Mouse (Mus musculus) cerebellum, adult 2 months (tissue): Measurements from ENCODE around the gene Gfra1. TPM values are rescaled to one million over a fixed set of nuclear protein-coding genes. Genes with fewer than 3 reads are reported as not detected.

Source experiments
- DNase-seq, 2 experiments: peaks; one replicate each; pipeline ENCODE4 v3.0.0; 2021
- H3K27ac ChIP-seq: fragments of 200-500 bp; 2 replicates; pipeline ENCODE4 v1.5.1; 2012; ENCODE audit warnings: low read length, control low read depth, inconsistent platforms; ENCODE audit not compliant: insufficient read depth
- H3K27me3 ChIP-seq: fragments of 200-500 bp; 2 replicates; pipeline ENCODE4 v1.6.1; 2012; ENCODE audit warnings: inconsistent platforms, mild to moderate bottlenecking, low read length, moderate library complexity; ENCODE audit not compliant: control insufficient read depth, insufficient read depth
- H3K4me1 ChIP-seq: fragments of 200-500 bp; 2 replicates; pipeline ENCODE4 v1.6.1; 2011; ENCODE audit warnings: low read length; ENCODE audit not compliant: control insufficient read depth, insufficient read depth
- H3K4me3 ChIP-seq: fragments of 200-500 bp; replicated peaks from 2 replicates; pipeline ENCODE3; 2011; ENCODE audit warnings: mild to moderate bottlenecking, low read depth, low read length, control low read depth; ENCODE audit not compliant: insufficient read depth
- CTCF ChIP-seq: fragments of 200-500 bp; IDR thresholded peaks from 2 replicates; pipeline ENCODE4 v1.5.1; 2011; ENCODE audit warnings: low read depth, mild to moderate bottlenecking, control low read depth, low read length, moderate library complexity, borderline replicate concordance; ENCODE audit not compliant: insufficient read depth
- POLR2A ChIP-seq: fragments of 200-500 bp; IDR thresholded peaks from 2 replicates; pipeline ENCODE4 v1.6.1; 2011; ENCODE audit warnings: low read length, control low read depth, borderline replicate concordance; ENCODE audit not compliant: insufficient read depth
- WGBS: fragments of 180-500 bp; shearing (Covaris S2); methylation state at CpG from one replicate; pipeline ENCODE4 v1.1.7; 2018; 5-methylcytosine and 5-hydroxymethylcytosine counted together
- polyA plus RNA-seq: library from polyadenylated mRNA; depleted of rRNA; stranded (reverse); fragments of >200 nt; gene quantifications from 2 replicates; pipeline ENCODE4 v1.2.3, GENCODE M21; 2012

The Gfra1 gene
- polyA plus RNA-seq, 1 experiment: 14.1 TPM

DNA sequence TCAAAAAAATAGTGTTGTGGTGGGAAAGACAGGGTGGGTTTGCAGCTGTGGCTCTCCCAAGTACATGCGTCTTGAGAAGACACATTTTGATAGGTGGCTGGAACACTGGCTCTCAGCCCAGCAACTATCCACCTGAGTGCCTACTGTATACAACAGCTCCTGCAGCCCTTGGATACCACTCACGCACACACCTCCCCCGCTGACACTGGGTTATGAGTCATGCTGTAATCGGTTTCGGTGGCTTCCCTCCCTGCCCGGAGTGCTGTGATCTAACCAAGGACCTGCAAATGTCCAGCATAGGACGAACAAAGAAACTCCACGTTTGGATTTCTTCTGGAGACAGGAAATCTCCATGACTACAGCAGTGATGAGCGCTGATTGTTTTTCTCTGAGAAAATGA, 180.4 kb downstream of the Gfra1 start:
- no peak overlapping the region for H3K27ac ChIP-seq
- no peak for TF ChIP-seq CTCF
- no peak for TF ChIP-seq POLR2A
- DNase-seq: no peak
- no peaks in the 10 kb centered on the region; the same call in 1 of the 2 replicates for H3K27me3 ChIP-seq
- 29% methylated on average over 9 of the region's 9 CpGs for WGBS
- H3K4me1 ChIP-seq: peaks cover 3% of the 10 kb centered on the region; the same call in 1 of the 2 replicates
- H3K4me3 ChIP-seq: no peak overlapping the region

- H3K4me1 ChIP-seq: peaks cover 3% of the 10 kb centered on the region; the same call in 1 of the 2 replicates
- H3K4me3 ChIP-seq: no peak overlapping the region
- H3K27ac ChIP-seq: no peak overlapping the region
- peak in 1 of 2 experiments; percentile 16 for DNase-seq
- 22% methylated on average over 8 of the region's 8 CpGs for WGBS
- TF ChIP-seq CTCF (no peak), POLR2A (no peak)
- H3K27me3 ChIP-seq: no peaks in the 10 kb centered on the region; the same call in 1 of the 2 replicates
Observed at GRCm38 (mm10) chr19:58271815-58272214, 183.9 kb downstream of the Gfra1 start.

DNA sequence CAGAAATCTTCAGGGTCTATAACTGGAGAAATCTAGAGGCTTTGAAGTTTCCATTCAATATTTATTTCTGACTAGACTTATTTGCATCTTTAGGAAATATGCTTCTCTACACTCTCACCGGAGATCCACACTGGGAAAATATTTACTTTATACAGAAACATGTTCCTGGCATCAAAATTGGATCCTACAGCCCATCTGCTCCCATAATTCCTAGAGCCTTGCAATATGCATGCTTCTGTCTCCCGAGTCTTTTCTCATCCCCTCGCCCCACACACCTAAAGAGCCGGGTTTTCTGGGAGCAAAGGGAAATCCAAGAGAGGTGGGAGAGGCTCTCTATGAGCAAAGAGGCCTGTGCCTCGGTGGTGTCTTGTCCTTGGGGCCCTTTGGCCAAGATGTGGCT, 184.9 kb downstream of the Gfra1 start:
- no peak for TF ChIP-seq CTCF
- Histone ChIP-seq H3K27me3 (no peaks in the 10 kb centered on the region; the same call in 1 of the 2 replicates), H3K4me1 (peaks cover 3% of the 10 kb centered on the region; the same call in 1 of the 2 replicates), H3K27ac (no peak overlapping the region), H3K4me3 (no peak overlapping the region)
- no peak for DNase-seq
- 91% methylated on average over 5 of the region's 5 CpGs for WGBS

DNA sequence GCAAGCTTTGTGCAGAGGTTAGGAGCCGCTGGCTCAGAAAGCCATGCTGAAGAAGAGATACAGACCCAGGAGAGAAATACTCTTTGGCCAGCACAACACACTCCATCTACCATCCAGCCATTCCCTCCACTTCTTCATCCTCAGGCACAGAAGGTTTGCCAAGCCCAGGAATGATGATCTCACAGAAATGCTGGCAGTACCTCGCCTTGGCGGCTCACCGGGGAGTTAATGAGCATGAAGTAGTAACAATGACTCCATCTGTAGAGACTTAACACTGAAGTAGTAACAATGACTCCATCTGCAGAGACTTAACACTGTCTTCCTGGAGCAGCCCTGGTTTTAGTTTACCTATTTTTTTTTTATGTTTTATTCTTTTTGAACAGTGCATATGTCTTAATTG, 187.2 kb downstream of the Gfra1 start:
- 28% methylated on average over 4 of the region's 4 CpGs for WGBS
- no peak overlapping the region for H3K27ac ChIP-seq
- TF ChIP-seq POLR2A: no peak
- TF ChIP-seq CTCF: no peak

GRCm38 (mm10) chr19:58266600-58266999, 189.1 kb downstream of the Gfra1 start:
- no peak for DNase-seq
- Histone ChIP-seq H3K4me1 (no peaks in the 10 kb centered on the region), H3K27ac (no peak overlapping the region), H3K27me3 (no peaks in the 10 kb centered on the region; the same call in 1 of the 2 replicates), H3K4me3 (no peak overlapping the region)
- 39% methylated on average over 7 of the region's 7 CpGs for WGBS
- no peak for TF ChIP-seq CTCF
- TF ChIP-seq POLR2A: no peak

More for the DNA sequence above, 187.2 kb downstream of the Gfra1 start:
- DNase-seq: peak in 1 of 2 experiments; percentile 24
- Histone ChIP-seq H3K27me3 (no peaks in the 10 kb centered on the region; the same call in 1 of the 2 replicates), H3K4me3 (no peak overlapping the region), H3K4me1 (peaks cover 3% of the 10 kb centered on the region; the same call in 1 of the 2 replicates)

DNA sequence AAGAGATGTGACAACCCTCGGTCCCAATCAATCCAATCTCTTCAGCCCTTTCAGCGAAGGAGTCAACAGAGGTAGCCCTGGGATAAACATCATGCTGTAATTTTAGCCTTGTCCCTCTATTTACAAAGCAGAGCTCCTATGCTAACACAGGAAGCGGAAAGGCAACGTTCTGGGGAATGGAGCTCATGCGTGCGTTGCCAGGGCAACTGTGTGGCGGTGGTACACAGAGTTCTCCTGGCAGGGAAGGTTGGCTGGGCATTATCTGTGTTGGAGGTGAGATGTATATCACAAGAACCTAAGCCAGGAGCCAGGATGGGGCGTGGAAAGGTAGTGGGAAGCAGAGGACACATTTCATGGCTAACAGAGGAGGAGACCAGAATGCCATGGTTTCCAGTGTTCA, 194.8 kb downstream of the Gfra1 start:
- WGBS: 72% methylated on average over 8 of the region's 8 CpGs
- Histone ChIP-seq H3K27ac (no peak overlapping the region), H3K4me1 (no peaks in the 10 kb centered on the region), H3K27me3 (no peaks in the 10 kb centered on the region; the same call in 1 of the 2 replicates), H3K4me3 (no peak overlapping the region)
- DNase-seq: no peak
- TF ChIP-seq POLR2A (no peak), CTCF (no peak)

DNA sequence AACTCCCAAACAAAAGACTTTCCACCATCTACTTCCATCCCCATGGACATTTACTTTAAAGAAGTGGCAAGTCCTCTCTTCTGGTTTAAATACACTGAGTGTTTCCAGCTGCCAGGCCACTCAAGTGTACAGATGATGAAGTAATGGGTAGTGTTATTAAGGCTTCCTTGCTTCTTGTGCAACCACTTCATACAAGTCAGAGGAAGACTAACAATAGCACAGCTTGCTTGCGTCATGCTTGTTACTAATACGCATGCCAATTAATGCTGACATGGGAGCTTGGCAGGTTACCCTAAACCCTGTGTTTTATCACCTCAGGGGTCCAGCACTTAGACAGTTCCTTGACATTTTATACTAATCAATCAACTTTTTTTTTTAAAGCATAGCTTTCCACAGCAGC, 196.5 kb downstream of the Gfra1 start:
- TF ChIP-seq CTCF: no peak
- no peak for TF ChIP-seq POLR2A
- H3K4me1 ChIP-seq: no peaks in the 10 kb centered on the region
- H3K27ac ChIP-seq: no peak overlapping the region
- no peaks in the 10 kb centered on the region; the same call in 1 of the 2 replicates for H3K27me3 ChIP-seq
- DNase-seq: no peak
- no peak overlapping the region for H3K4me3 ChIP-seq
- 95% methylated on average over 2 of the region's 2 CpGs for WGBS

DNA sequence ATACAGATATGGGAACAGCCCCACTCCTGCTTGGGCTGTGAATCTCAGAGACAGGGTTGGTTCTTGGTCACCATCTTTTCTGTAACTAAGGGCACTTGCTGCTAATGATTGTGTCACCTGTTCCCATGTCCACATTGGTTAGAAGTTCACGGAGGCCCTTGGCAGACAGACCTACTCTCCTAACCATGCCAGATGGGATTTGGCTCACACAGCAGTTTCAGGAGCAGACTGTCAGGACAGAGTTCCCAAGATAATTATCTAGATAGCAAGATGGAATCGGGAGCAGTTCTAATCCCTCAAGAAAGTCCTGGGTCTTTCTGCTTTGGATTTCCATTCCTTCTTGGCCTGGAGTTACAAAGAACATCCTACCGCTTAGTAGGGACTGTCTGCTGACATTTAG, 199.2 kb downstream of the Gfra1 start:
- H3K4me1 ChIP-seq: no peaks in the 10 kb centered on the region

More for the DNA sequence above, 199.2 kb downstream of the Gfra1 start:
- Histone ChIP-seq H3K27me3 (no peaks in the 10 kb centered on the region; the same call in 1 of the 2 replicates), H3K4me3 (no peak overlapping the region), H3K27ac (no peak overlapping the region)
- DNase-seq: no peak
- TF ChIP-seq POLR2A (no peak), CTCF (no peak)
- 49% methylated on average over 3 of the region's 3 CpGs for WGBS
